ENCODE assay signal across 8 mouse cellular contexts in the genomic region with DNA sequence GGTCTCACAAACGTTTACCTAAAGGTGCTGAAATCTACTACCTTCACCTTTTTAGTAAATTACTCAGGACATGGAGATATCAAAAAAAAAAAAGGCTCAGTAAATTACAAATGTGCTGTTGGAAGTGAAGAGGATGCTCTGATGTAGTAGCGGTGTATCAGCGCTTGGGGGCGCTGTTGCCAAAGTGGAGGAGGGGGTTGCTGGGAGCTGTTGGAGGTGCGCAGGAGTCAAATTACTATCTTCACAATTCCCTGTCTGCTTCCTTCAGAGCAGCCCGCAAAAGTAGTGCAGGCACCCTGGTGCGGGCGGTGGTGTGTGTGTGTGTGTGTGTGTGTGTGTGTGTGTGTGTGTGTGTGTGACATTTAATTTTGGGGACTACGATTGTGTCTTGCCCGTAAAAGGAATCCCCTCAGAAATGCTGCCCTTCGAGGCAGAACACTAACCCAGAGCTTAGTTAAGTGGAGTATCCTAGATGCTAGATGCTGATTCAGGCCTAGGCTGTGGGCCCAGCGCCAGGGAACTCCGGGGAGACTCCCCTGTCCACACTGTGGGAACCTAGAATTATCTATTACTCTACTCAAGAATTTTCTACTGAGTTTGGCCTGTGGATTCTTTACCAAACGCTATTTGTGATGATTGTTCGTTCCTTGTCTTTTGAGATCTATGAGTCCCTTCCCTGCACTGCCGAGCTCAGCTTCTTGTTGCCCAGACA. TPM values are rescaled to one million over a fixed set of nuclear protein-coding genes. Genes with fewer than 3 reads are reported as not detected.
DNase-seq lines count a peak whose midpoint lies in the region; ATAC-seq and TF ChIP-seq lines count a peak whose summit lies in the region.

No protein-coding gene starts in this region.

- peak in 1 of 2 experiments; percentile 54 for DNase-seq in layer of hippocampus, adult 2 months (ENCODE audit: low spot score in 2 of 2)
- DNase-seq in layer of hippocampus, adult 9-10 months (ENCODE audit: low spot score) = no peak
- peak; percentile 58 to 63 for DNase-seq in adrenal gland, postnatal 36 days
- peak; percentile 42 to 62 for DNase-seq in heart, postnatal 14 days
- DNase-seq in left cerebral cortex, postnatal 10 days (ENCODE audit: extremely low spot score in 1 of 2, low spot score in 2 of 2) = peak; percentile 13 to 47
- peak; percentile 63 for DNase-seq in midbrain, embryonic 10.5 days (ENCODE audit: low spot score)

- 15% methylated on average over 16 of the region's 16 CpGs for WGBS in midbrain, embryonic 10.5 days
- 24% methylated on average over 16 of the region's 16 CpGs for WGBS in stomach, embryonic 16.5 days

- no peak overlapping the region for H3K27ac ChIP-seq in layer of hippocampus, adult 2 months
- H3K27ac ChIP-seq in embryonic fibroblast, embryonic 13.5 days (ENCODE audit: insufficient read depth, low read length) = no peak overlapping the region
- no peak overlapping the region for H3K27ac ChIP-seq in midbrain, embryonic 10.5 days (replicated peaks)
- H3K27ac ChIP-seq in stomach, embryonic 16.5 days (ENCODE audit: low read length) = no peak overlapping the region

- no peak for ATAC-seq in stomach, embryonic 16.5 days (ENCODE audit: insufficient read depth, low FRiP score)

- H3K4me3 ChIP-seq in layer of hippocampus, adult 2 months = peak overlapping the region; percentile 47; the same call in 1 of the 2 replicates
- no peak overlapping the region for H3K4me3 ChIP-seq in embryonic fibroblast, embryonic 13.5 days (ENCODE audit: insufficient read depth, low read length)
- peak overlapping the region; percentile 54; the same call in 1 of the 2 replicates for H3K4me3 ChIP-seq in midbrain, embryonic 10.5 days
- peak overlapping the region; percentile 47; the same call in 1 of the 2 replicates for H3K4me3 ChIP-seq in stomach, embryonic 16.5 days (replicated peaks; ENCODE audit: low read length)

- no peaks in the 10 kb centered on the region for H3K9me3 ChIP-seq in midbrain, embryonic 10.5 days (replicated peaks)
- H3K9me3 ChIP-seq in stomach, embryonic 16.5 days (replicated peaks; ENCODE audit: control insufficient read depth, low read length) = no peaks in the 10 kb centered on the region

- H3K4me1 ChIP-seq in embryonic fibroblast, embryonic 13.5 days (ENCODE audit: control insufficient read depth, insufficient read depth, low read length) = peaks cover 3% of the 10 kb centered on the region; the same call in 1 of the 2 replicates
- H3K4me1 ChIP-seq in midbrain, embryonic 10.5 days = peaks cover 26% of the 10 kb centered on the region
- H3K4me1 ChIP-seq in stomach, embryonic 16.5 days (ENCODE audit: control insufficient read depth, insufficient read depth, low read length) = no peaks in the 10 kb centered on the region

- H3K4me2 ChIP-seq in stomach, embryonic 16.5 days (ENCODE audit: low read depth, low read length) = peak overlapping the region; percentile 72

- no peak overlapping the region for H3K9ac ChIP-seq in stomach, embryonic 16.5 days (ENCODE audit: low read length)

- H3K27me3 ChIP-seq in midbrain, embryonic 10.5 days (ENCODE audit: low read depth, poor library complexity, severe bottlenecking) = peaks cover 39% of the 10 kb centered on the region
- H3K27me3 ChIP-seq in stomach, embryonic 16.5 days (ENCODE audit: control insufficient read depth, insufficient read depth, low read length) = no peaks in the 10 kb centered on the region; the same call in 1 of the 2 replicates

- TF ChIP-seq POLR2A in embryonic fibroblast, embryonic 13.5 days (IDR thresholded peaks at IDR 0.05; ENCODE audit: low read depth, low read length) = no peak

- H3K36me3 ChIP-seq in midbrain, embryonic 10.5 days = no peaks in the 10 kb centered on the region
- H3K36me3 ChIP-seq in stomach, embryonic 16.5 days (ENCODE audit: control insufficient read depth, insufficient read depth, low read length) = no peaks in the 10 kb centered on the region

- intact Hi-C loops in heart, postnatal 14 days (cut with DNase I) = loop anchor here (1.0 to 5.0 kb wide), 2 partner anchors 83 to 186 kb away; no protein-coding TSS in a partner anchor
- intact Hi-C loops in left cerebral cortex, postnatal 10 days (cut with DNase I) = loop anchor here (5.0 kb wide), 1 partner anchor 183 kb away; no protein-coding TSS in a partner anchor

- TF ChIP-seq CTCF in layer of hippocampus, adult 2 months (conservative IDR thresholded peaks at IDR 0.05) = peak; percentile 82
- 0 out of 2 replicates have a peak, but pooled peaks have one; percentile 9 for TF ChIP-seq CTCF in embryonic fibroblast, embryonic 13.5 days (IDR thresholded peaks at IDR 0.05; ENCODE audit: borderline replicate concordance, insufficient read depth, low read length)

RNA-seq across cellular contexts. Expression of gene Tmem255a, which starts 2.4 kb away (rescaled TPM):
- total RNA-seq in layer of hippocampus, adult 2 months (2021) = 10 to 100 TPM; 21.1 to 26.9 TPM
- 10 to 100 TPM; 16.1 to 21.5 TPM for total RNA-seq in adrenal gland, postnatal 36 days (2021)
- polyA plus RNA-seq in embryonic fibroblast, embryonic 13.5 days (2011; ENCODE audit: insufficient read length, low read depth, missing spikeins) = 0.30 TPM in 1 of 2 replicates, not detected in the other
- total RNA-seq in heart, postnatal 14 days (2021) = 1 to 10 TPM; 6.6 to 9.2 TPM
- total RNA-seq in left cerebral cortex, postnatal 10 days (2021) = 10 to 100 TPM; 13.6 to 15.6 TPM
- polyA plus RNA-seq in midbrain, embryonic 10.5 days (2016; fragmentation: Nextera tagmentation; extraction: Ambion mirVana) = 11.2 and 11.9 TPM in 2 replicates
- 37.9 and 38.6 TPM in 2 replicates for polyA plus RNA-seq in stomach, embryonic 16.5 days (2015; fragmentation: Nextera tagmentation; extraction: Ambion mirVana)
